Mouse (Mus musculus): ENCODE data around the gene Dazap1.
A peak's percentile ranks its signal among the peaks of the same experiment; 100 is the strongest.

The Dazap1 gene

DNA sequence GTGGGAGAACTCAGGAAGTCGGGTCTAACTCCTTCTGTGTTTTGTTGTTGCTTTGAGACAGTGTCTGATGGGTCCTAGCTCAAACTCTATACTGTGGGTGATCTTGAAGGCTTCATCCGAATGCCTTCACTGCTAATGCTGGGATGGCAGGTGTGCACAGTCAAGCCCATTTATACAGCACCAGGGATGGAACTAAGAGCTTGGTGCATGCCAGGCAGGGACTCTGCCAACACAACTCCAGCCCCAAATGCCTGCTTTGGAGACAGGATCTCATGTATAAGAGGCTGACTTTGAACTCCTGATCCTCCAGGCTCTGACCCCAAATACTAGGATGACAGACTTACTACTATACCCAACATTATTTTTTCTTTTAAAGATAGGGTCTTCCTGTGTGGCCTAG, 11.2 kb upstream of the Dazap1 start:
- no peak for DNase-seq

DNA sequence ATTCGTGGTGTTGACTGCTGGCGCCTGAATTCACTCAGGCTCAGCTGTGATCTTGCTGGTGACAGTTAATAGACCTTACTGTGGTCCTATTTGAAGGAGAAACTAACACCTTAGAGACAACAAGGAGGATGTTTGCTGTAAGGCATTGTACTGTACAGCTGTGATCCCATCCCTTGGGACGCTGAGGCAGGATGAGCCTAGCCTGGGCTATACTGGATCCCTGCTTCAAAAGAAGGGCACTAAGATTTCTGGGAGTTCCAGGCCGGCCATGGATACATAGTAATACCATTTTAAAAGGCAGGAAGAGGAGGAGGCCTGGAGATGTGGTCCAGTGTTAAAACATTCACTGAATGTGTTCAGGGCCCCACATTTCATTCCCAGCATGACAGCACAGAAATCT, 10.7 kb upstream of the Dazap1 start:
- no peak for DNase-seq

GRCm38 (mm10) chr10:80252011-80252410, 9.3 kb upstream of the Dazap1 start:
- no peak for DNase-seq

DNA sequence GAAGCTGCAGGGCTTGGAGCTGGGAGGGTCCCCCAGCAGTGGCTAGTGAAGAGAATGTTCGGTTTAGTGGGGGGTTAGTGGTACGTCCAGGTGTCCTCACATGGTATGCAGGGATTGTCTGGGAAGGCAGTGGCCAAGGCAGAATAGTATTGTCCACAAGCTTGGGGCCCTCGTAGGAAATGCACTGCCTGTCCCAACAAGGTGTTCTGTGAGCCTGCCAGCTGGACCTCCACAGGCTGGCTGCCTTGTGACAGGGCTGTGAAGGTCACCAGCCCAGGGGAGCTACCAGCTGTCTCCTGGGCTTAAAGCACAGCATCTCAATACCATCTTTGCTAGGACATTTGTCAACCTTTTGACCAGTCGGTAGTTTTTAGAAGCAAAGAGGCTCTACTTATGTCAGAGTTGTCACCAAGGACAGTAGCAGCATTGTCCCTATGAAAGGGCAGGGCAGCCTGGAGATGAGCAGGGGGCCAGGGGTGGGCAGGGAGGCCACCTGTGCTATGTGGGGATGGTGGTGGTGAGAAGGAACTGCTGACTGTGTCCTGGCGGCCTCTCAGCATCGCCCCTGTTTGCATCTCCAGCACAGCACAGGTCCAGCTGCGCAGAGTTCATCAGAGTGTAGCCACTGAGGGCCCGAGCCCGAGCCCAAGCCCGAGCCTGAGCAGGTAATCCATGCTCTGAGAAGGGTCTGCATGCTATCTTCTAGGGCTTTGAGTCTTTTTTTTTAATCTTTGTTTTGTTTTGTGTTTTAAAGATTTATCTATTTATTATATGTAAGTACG, 8.6 kb upstream of the Dazap1 start:
- DNase-seq, result no peak

DNA sequence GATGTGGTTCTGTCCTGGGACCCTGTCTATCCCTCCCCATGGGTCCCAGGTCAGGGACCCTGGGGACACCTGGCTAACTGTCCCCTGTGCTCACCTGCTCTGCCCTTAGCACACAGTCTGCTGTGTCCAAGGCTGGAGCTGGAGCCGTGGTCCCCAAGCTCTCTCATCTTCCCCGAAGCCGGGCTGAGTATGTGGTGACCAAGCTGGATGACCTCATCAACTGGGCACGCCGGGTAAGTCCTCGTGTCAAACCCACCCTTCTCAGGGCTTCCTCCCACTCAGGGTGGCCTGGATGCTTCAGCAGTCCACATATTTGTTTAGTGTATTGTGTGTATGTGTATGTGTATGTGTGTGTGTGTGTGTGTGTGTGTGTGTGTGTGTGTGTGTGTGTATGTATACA, 7.7 kb upstream of the Dazap1 start:
- DNase-seq, result no peak

GRCm38 (mm10) chr10:80254331-80255297, 6.7 kb upstream of the Dazap1 start:
- no peak for DNase-seq

- no peak for DNase-seq
These were observed 5.3 kb upstream of the Dazap1 start for GRCm38 (mm10) chr10:80255881-80256535.

GRCm38 (mm10) chr10:80257936-80258335, 3.4 kb upstream of the Dazap1 start:
- DNase-seq, result no peak

- no peak for DNase-seq
These were observed 2.4 kb upstream of the Dazap1 start for GRCm38 (mm10) chr10:80258752-80259462.

- DNase-seq, result no peak
These were observed 1.9 kb upstream of the Dazap1 start for GRCm38 (mm10) chr10:80259463-80259805.

DNA sequence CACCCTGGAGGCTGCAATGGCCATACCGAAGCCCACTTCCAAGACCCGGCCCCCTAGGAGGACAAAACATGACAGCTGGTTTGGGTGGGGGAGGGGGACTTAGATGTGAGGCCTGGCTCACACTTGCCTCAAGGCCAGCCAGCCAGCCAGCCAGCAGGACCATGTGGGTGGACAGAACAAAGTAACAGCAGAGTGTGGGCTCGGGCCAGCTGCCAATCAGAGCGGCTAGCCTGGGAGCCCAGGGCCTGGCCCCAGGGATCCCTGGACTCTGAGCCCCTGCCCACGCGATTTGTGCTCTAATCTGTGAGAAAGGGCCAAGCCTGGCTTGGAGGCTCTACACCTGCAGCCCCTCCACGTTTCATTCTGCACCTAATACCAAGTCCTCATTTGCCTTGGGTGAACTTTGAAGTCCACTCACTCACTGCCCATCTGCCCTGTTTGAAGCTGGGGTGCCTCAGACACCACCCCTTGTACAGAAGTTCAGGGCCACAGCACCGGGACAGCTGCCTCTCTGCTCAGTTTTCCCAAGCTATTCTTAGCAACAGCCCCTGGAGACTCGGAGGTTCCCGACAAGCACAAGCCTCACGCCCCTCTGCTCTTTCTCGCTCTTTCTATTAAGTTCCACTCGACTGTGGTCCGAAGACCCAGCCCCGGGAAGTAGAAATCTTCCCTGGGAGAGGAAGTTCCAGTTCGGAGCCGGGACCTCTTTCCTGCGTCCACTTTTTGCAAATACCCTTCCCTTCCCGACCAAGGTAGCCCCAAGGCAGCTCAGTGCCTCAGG, 1.2 kb upstream of the Dazap1 start:
- DNase-seq, result peak; percentile 49

DNA sequence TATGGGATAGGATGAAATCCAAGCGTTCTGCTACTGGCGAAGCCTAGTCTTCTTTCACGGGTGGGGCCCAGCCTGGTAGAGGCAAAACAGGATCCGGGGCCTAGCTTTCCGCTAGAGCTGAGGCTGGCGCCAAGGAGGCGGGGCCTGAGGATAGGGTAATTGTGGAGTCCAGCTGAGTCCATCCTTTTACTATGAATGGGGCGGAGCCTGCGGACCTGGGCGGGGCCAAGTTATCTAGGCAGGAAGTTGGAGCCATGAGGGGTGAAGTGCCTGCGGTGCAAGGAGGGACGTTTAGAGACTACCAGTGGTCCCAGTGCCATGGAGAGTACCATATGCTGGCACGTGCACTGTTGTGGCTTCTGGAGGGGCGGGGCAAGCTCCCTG, 291 bp downstream of the Dazap1 start:
- peak; percentile 85 for DNase-seq

DNA sequence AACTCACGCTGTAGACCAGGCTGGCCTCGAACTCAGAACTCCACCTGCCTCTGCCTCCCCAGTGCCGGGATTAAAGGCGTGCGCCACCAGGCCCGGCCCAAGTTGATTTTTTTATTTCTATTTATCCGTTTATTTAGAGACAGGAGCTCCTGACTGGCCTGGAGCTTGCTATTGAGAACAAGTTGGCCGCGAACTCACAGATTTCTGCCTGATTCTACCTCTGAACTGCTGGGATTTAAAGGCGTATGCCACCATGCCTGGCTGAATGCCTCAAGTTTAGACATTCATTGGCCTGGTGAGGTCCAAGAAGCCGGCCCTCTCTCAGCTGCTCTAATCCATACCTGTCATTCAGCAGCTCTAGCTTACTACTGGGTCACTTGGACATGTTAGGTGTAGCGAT, 883 bp downstream of the Dazap1 start:
- no peak for DNase-seq

- DNase-seq, result no peak
These were observed 1.6 kb downstream of the Dazap1 start for GRCm38 (mm10) chr10:80262776-80263365.

GRCm38 (mm10) chr10:80264341-80265148, 3.3 kb downstream of the Dazap1 start:
- DNase-seq, result peak; percentile 99

DNA sequence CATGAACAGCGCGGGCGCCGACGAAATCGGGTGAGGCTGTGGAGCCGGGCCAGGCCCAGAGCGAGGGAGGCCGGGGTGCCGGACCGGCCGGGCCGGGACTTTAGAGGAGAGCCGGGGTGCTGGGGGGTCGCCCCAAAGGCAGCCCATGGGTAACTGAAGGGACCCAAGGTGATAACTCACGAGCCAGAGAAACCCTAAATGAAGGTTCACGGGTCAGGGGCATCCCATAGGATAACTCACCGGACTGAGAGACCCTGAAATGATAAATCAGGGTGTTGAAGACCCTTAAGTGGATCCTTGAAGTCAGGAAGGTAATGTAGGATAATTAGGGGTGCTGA, 3.8 kb downstream of the Dazap1 start:
- DNase-seq, result no peak

DNA sequence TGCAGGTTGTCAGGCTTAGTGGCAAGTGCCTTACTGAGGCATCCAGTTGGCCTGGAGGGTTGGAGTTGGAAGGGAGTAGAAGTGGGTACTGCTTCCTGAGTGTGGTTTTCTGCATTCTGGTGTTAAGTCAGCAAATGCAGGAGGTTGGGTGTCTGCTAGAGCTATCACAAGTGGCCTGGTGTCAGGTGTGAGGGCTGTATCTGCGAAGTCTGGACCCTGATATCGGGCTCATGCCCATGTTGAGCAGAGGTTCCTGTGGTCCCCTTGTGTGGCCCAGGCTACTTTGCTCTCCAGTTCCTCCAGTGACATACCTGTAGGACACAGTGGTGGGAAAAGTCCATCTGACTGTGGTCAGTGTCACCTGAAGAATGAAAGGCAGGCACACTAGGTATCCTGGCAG, 8.8 kb downstream of the Dazap1 start:
- DNase-seq, result no peak

GRCm38 (mm10) chr10:80270734-80271181, 9.5 kb downstream of the Dazap1 start:
- no peak for DNase-seq

GRCm38 (mm10) chr10:80271186-80271843, 10.0 kb downstream of the Dazap1 start:
- no peak for DNase-seq

DNA sequence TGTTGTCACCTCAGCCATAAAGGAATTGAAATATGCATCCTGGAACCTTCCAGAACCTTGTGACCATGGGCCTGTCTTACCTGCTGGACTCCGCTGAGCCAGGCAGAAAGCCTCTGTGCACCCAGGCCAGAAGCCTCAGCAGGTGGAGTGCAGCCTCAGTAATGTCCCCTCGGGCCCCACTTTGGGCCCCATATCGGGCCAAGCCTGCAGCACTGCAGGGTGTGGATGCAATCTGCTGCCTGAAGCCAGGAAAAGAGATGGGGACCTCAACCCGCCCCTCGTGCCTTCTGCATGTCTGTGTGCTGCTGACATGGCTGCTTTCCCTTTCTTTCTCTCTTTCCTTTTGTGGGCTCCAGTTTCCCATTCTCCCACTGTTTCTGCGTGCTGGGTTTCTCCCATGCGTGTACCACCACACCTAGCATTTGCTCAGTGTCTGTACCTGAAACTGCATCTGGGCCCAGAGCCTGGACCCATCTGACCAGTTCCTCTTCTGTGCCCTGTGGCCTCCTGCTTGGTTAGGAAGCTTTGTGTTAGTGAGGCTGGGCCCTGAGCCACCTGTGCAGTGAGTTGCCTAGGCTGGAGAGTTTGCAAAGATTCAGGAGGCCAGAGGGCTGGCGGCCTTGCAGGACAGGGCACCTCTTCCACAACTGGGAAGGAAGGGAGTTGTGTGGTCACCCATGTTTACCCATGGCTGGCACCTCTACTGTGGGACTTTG, 10.7 kb downstream of the Dazap1 start:
- no peak for DNase-seq
